Mouse (Mus musculus) MEL (cell line): ENCODE results near the gene Rheb.

Experiments used
- CTCF ChIP-seq, 3 experiments: IDR thresholded peaks in 2 of 3; conservative IDR thresholded peaks in 1 of 3; 2 replicates each; pipeline ENCODE4 v1.5.1; 2011 to 2012; ENCODE audit warnings: low read length in 3 of 3, low read depth in 2 of 3, mild to moderate bottlenecking in 2 of 3, improper control_type of control experiment in 1 of 3, inconsistent platforms in 1 of 3, mixed read lengths in 1 of 3, moderate library complexity in 1 of 3; ENCODE audit not compliant: control insufficient read depth in 1 of 3, insufficient read depth in 1 of 3, poor library complexity in 1 of 3, severe bottlenecking in 1 of 3
- EP300 ChIP-seq, 2 experiments: IDR thresholded peaks; 2 replicates each; pipeline ENCODE4 v1.6.1; 2011; ENCODE audit warnings: improper control_type of control experiment in 2 of 2, low read length in 2 of 2, low read depth in 1 of 2, mild to moderate bottlenecking in 1 of 2
- MAZ ChIP-seq: IDR thresholded peaks from 2 replicates; pipeline ENCODE4 v1.6.1; 2012; ENCODE audit warnings: low read depth, mild to moderate bottlenecking, inconsistent platforms, low read length, improper control_type of control experiment
- MXI1 ChIP-seq: IDR thresholded peaks from 2 replicates; pipeline ENCODE4 v1.6.1; 2011; ENCODE audit warnings: mild to moderate bottlenecking, low read depth, low read length, improper control_type of control experiment
- MYC ChIP-seq: IDR thresholded peaks from 2 replicates; pipeline ENCODE4 v1.6.1; 2011; ENCODE audit warnings: low read depth, mild to moderate bottlenecking, low read length, improper control_type of control experiment, moderate library complexity
- NELFE ChIP-seq: IDR thresholded peaks from 2 replicates; pipeline ENCODE4 v1.6.1; 2011; ENCODE audit warnings: low read depth, low read length, improper control_type of control experiment
- POLR2A ChIP-seq, 2 experiments: IDR thresholded peaks; 2 replicates each; pipeline ENCODE4 v1.6.1; 2011 to 2012; ENCODE audit warnings: low read length in 2 of 2, mild to moderate bottlenecking in 2 of 2, control low read depth in 1 of 2, improper control_type of control experiment in 1 of 2, low read depth in 1 of 2, moderate library complexity in 1 of 2; ENCODE audit not compliant: control insufficient read depth in 1 of 2, insufficient read depth in 1 of 2, poor library complexity in 1 of 2
- RCOR1 ChIP-seq: IDR thresholded peaks from 2 replicates; pipeline ENCODE4 v1.6.1; 2012; ENCODE audit warnings: low read depth, mild to moderate bottlenecking, inconsistent platforms, low read length, improper control_type of control experiment
- TCF12 ChIP-seq: IDR thresholded peaks from 2 replicates; pipeline ENCODE4 v1.6.1; 2014; ENCODE audit warnings: low read depth, mild to moderate bottlenecking, inconsistent platforms, low read length, improper control_type of control experiment, moderate library complexity
- ZMIZ1 ChIP-seq: IDR thresholded peaks from 2 replicates; pipeline ENCODE4 v1.6.1; 2012; ENCODE audit warnings: low read depth, mild to moderate bottlenecking, inconsistent platforms, low read length, improper control_type of control experiment, moderate library complexity
- ZNF384 ChIP-seq: IDR thresholded peaks from 2 replicates; pipeline ENCODE4 v1.6.1; 2012; ENCODE audit warnings: low read depth, mild to moderate bottlenecking, inconsistent platforms, low read length, improper control_type of control experiment

- TF ChIP-seq NELFE (no peak), POLR2A (IDR thresholded peaks at IDR 0.05; ENCODE audit: control insufficient read depth in 1 of 2, insufficient read depth in 1 of 2, low read depth in 1 of 2, low read length in 2 of 2, poor library complexity in 1 of 2) (no peak), MAZ (no peak), ZMIZ1 (no peak), ZNF384 (no peak), MYC (no peak), MXI1 (no peak), CTCF (IDR thresholded peaks at IDR 0.05 in 2 of 3, conservative IDR thresholded peaks at IDR 0.05 in 1 of 3; ENCODE audit: control insufficient read depth in 1 of 3, insufficient read depth in 1 of 3, low read depth in 2 of 3, low read length in 3 of 3, poor library complexity in 1 of 3, severe bottlenecking in 1 of 3) (no peak), TCF12 (no peak), EP300 (IDR thresholded peaks at IDR 0.05; ENCODE audit: low read depth in 1 of 2, low read length in 2 of 2) (no peak), RCOR1 (no peak)
Measured at GRCm38 (mm10) chr5:24792961-24793360, 49.5 kb downstream of the Rheb start.
